Mouse (Mus musculus) brain, embryonic 14.5 days (tissue): Measurements from ENCODE around the gene Idh2.

Experiments
- CTCF ChIP-seq: fragments of 200-500 bp; IDR thresholded peaks from 2 replicates; pipeline ENCODE4 v1.5.1; 2012; ENCODE audit warnings: inconsistent platforms, mild to moderate bottlenecking, moderate library complexity, borderline replicate concordance; ENCODE audit not compliant: insufficient read depth, insufficient read length; ENCODE audit errors: extremely low read depth
- POLR2A ChIP-seq: fragments of 200-500 bp; IDR thresholded peaks from 2 replicates; pipeline ENCODE4 v1.6.1; 2012; ENCODE audit warnings: mild to moderate bottlenecking, inconsistent platforms, borderline replicate concordance; ENCODE audit not compliant: poor library complexity, insufficient read depth, insufficient read length, severe bottlenecking; ENCODE audit errors: extremely low read depth

- TF ChIP-seq CTCF (no peak), POLR2A (no peak)
Observed at GRCm38 (mm10) chr7:80075946-80076583, 39.1 kb downstream of the Idh2 start.
